Mouse (Mus musculus): ENCODE measurements around the gene Nfatc4. TPM values are rescaled to one million over a fixed set of nuclear protein-coding genes. Genes with fewer than 3 reads are reported as not detected.

The Nfatc4 gene
- polyA plus RNA-seq, 1 experiment, result not detected

DNA sequence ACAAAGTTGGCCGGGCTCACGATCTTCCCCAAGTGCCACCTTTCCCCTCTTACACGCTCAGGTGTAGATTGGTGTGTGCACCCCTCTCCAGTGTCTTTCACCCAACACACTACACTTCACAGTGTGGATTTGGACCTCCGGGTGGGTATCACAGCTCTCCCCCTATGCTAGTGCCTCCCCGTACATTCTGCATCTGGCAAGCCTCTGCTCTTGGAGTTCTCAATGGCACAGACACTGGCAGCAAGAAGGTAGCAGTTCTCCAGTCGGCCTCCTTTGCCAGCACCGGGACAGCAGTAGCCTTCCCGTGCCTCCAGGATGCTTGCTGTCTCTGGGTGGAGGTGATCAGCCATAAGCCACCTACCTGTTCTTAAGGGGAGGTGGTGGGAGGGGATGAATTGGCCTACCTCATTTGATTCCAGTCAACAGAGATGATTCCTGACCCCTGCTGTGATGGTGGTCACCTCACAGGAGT lies 50.3 kb downstream of the Nfatc4 start:
- TF ChIP-seq POLR2A (IDR thresholded peaks at IDR 0.05; ENCODE audit: insufficient read depth, low read depth, low read length), result no peak
- TF ChIP-seq CTCF (IDR thresholded peaks at IDR 0.05; ENCODE audit: insufficient read depth, low read depth, low read length), result no peak
- no peak overlapping the region for H3K27ac ChIP-seq (ENCODE audit: insufficient read depth, low read depth, low read length)
- 83% methylated on average over 8 of the region's 8 CpGs for WGBS
- H3K4me1 ChIP-seq (ENCODE audit: control insufficient read depth, insufficient read depth, low read length), result peaks cover 10% of the 10 kb centered on the region
- H3K4me3 ChIP-seq (ENCODE audit: insufficient read depth, low read depth, low read length), result no peak overlapping the region

DNA sequence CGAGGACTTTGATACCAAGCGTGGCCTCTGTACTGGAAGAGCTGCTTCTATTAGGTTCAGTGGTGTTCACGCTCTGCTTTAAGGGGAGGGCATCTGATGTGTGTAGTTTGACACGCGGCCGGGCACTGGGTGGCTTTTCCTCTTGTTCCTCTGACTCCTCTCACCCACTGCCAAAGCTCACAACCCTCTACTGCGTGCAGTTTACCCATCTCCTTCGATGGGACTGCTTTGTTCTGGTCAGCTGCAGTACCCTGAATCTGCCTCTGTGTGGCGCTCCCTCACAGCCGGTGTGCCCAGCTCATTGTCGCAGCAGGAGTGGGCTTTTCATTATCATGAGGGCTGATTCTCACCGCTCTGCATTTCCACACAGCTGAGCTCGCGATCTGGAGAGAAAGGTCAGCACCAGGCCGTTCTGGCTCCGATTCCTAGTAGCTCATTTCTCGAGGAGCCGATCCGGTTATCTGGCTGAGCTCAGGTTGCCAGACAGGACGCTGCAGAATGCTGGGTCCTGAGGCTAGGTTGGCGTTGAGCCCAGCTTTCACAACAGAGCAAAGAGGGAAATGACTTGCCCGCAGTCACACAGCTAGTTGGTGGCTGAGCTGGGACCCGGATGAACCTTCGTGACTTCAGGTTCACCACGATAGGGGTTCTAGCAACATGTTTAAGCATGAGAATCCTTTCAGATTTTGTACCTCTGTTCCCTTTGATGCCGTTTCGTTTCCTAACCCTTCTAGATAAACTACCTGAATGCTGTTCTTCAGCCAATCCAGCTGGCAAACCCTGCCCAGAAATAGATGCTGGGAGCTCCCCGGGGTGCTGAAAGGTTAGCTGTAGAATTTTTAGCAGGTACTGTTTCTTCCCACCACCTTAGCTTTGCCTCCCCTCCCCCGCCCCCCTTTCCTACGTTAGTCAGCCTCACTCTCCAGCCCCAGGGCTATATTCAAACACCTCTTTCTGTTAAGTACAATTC lies 51.1 kb downstream of the Nfatc4 start:
- Histone ChIP-seq H3K27ac (ENCODE audit: insufficient read depth, low read depth, low read length) (no peak overlapping the region), H3K4me3 (ENCODE audit: insufficient read depth, low read depth, low read length) (peak overlapping the region; percentile 44), H3K4me1 (ENCODE audit: control insufficient read depth, insufficient read depth, low read length) (peaks cover 10% of the 10 kb centered on the region)
- WGBS, result 15% methylated on average over 30 of the region's 30 CpGs
- TF ChIP-seq POLR2A (IDR thresholded peaks at IDR 0.05; ENCODE audit: insufficient read depth, low read depth, low read length) (no peak), CTCF (IDR thresholded peaks at IDR 0.05; ENCODE audit: insufficient read depth, low read depth, low read length) (peak; percentile 92)

DNA sequence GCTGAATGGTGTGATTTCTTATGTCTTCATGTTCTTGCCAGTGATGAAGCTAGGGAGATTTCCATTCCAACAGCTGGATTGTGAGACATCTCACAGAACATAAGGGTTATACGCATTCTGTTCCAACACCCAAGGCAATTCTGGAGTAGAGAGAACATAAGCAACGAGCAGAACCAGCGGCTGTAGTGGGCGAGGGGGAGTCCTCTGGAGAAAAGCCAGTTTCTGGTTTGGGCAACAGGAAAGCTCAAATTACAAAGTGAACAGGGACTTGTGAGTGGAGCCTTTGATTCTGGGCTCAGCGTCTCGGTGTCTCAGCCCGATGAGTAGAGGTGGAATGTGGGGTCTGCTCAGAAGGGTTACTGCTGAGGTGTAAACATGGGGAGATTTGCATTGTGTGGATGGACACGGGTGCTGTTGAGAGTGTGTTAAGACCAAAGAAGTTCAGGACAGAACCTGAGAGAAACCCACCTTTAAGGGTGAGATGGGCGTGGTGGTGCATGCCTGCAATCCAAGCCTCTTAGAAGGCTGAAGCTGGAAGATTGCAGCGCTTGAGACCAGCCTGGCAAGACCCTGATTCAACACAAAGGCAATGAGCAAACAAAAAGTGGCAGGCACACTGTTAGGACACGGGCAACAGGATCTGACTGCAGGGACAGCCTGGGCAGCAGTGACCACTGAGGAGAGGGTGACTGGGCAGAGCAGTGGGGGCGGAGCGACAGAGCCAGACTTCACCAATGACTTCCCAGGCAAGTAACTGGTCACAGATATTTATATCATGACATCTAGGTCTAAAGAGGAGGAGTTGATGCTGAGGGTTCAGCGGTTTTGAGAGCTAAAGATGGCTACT lies 54.7 kb downstream of the Nfatc4 start:
- peaks cover 10% of the 10 kb centered on the region for H3K4me1 ChIP-seq (ENCODE audit: control insufficient read depth, insufficient read depth, low read length)
- no peak overlapping the region for H3K27ac ChIP-seq (ENCODE audit: insufficient read depth, low read depth, low read length)
- WGBS, result 27% methylated on average over 14 of the region's 14 CpGs
- H3K4me3 ChIP-seq (ENCODE audit: insufficient read depth, low read depth, low read length), result no peak overlapping the region
- TF ChIP-seq POLR2A (IDR thresholded peaks at IDR 0.05; ENCODE audit: insufficient read depth, low read depth, low read length) (no peak), CTCF (IDR thresholded peaks at IDR 0.05; ENCODE audit: insufficient read depth, low read depth, low read length) (no peak)

DNA sequence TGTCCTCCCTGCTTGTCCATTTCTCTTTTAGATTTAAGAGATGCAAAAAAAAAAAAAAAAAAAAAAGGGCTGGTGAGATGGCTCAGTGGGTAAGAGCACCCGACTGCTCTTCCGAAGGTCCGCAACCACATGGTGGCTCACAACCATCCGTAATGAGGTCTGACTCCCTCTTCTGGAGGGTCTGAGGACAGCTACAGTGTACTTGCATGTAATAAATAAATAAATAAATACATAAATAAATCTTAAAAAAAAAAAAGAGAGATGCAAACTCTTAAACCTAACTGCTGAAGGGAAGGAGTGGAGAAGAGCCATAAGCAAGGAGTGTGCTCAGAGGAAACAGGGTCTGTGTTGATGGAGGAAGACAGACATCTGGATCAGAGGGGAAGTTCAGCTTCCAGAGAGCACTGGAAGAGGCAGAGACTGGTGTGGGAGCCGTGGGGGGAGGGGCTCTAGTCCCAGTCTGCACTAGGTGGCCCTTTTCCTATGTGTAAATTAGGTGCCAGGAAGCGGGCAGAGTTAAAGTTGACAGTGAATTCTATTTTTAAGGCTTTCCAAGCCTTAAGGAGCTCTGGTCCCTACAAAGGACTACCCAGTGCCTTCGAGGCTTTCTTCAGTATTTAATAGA lies 55.5 kb downstream of the Nfatc4 start:
- WGBS, result 30% methylated on average over 7 of the region's 7 CpGs
- Histone ChIP-seq H3K27ac (ENCODE audit: insufficient read depth, low read depth, low read length) (no peak overlapping the region), H3K4me1 (ENCODE audit: control insufficient read depth, insufficient read depth, low read length) (peaks cover 7% of the 10 kb centered on the region), H3K4me3 (ENCODE audit: insufficient read depth, low read depth, low read length) (no peak overlapping the region)
- TF ChIP-seq CTCF (IDR thresholded peaks at IDR 0.05; ENCODE audit: insufficient read depth, low read depth, low read length), result no peak
- no peak for TF ChIP-seq POLR2A (IDR thresholded peaks at IDR 0.05; ENCODE audit: insufficient read depth, low read depth, low read length)

DNA sequence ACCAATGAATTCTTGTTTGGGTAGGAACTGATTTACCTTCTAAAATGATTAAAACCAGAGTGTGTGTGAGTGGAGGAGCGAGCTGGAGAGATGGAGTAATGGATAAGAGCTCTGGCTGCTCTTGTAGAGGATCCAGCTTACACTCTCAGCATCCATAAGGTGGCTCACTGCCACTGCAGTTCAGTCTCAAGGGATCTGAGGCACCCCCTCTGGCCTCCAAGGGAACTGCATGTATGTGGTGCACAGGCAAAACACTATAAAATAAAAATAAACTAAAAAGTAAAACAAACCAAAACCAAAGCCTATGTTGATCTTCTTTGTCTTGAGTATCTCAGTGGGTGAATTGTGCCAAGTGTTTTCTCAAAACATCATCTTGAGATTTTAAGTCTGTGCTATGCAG lies 56.7 kb downstream of the Nfatc4 start:
- H3K4me3 ChIP-seq (ENCODE audit: insufficient read depth, low read depth, low read length), result no peak overlapping the region
- 46% methylated on average over 1 of the region's 1 CpGs for WGBS
- peaks cover 7% of the 10 kb centered on the region for H3K4me1 ChIP-seq (ENCODE audit: control insufficient read depth, insufficient read depth, low read length)
- TF ChIP-seq POLR2A (IDR thresholded peaks at IDR 0.05; ENCODE audit: insufficient read depth, low read depth, low read length), result no peak
- TF ChIP-seq CTCF (IDR thresholded peaks at IDR 0.05; ENCODE audit: insufficient read depth, low read depth, low read length), result peak; percentile 47
- no peak overlapping the region for H3K27ac ChIP-seq (ENCODE audit: insufficient read depth, low read depth, low read length)

DNA sequence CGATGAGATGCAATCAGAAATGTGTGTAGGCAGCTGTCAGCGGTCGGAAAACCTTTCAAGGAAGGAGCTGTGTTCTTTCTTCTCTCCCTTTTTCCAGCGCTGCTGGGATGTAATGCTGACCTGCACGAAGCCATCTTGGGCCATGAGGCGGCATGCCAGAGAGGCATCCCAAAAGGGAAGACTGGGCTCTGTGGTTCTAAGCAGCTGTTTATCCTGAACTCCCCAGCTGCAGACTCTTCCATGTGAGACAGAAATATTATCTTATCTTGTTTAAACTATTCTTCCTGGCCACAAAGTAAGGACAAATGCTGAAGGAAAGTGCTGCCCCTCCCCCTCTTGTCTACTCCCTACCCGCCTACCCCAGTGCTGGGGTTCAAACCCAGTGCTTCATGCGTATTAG lies 58.0 kb downstream of the Nfatc4 start:
- Histone ChIP-seq H3K4me3 (ENCODE audit: insufficient read depth, low read depth, low read length) (no peak overlapping the region), H3K4me1 (ENCODE audit: control insufficient read depth, insufficient read depth, low read length) (peaks cover 11% of the 10 kb centered on the region), H3K27ac (ENCODE audit: insufficient read depth, low read depth, low read length) (no peak overlapping the region)
- TF ChIP-seq POLR2A (IDR thresholded peaks at IDR 0.05; ENCODE audit: insufficient read depth, low read depth, low read length) (no peak), CTCF (IDR thresholded peaks at IDR 0.05; ENCODE audit: insufficient read depth, low read depth, low read length) (no peak)
- WGBS, result 88% methylated on average over 8 of the region's 8 CpGs

DNA sequence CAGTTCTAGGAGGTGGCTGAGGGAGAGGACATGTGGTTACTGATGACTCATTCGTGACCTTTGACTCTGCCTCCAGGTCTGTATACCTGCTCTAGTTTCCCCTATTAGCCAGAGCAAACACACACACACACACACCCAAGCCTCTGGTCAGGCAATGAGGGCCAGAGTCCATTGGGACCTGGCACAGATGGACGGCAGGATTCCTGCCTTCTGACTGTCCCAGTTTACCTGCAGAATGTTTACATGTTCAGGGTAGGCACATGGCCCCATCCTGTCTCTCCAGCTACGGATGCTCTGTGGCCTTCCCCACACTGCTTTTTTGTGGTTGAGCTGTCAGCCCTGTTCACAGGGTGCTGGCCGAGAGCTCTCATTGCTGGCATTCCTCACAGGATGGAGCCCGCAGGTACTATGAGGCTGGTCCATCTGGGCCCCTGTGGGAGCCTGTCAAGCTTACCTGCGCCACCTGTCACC lies 59.3 kb downstream of the Nfatc4 start:
- H3K4me1 ChIP-seq (ENCODE audit: control insufficient read depth, insufficient read depth, low read length), result peaks cover 20% of the 10 kb centered on the region
- WGBS, result 84% methylated on average over 6 of the region's 6 CpGs
- H3K4me3 ChIP-seq (ENCODE audit: insufficient read depth, low read depth, low read length), result no peak overlapping the region
- no peak overlapping the region for H3K27ac ChIP-seq (ENCODE audit: insufficient read depth, low read depth, low read length)
- TF ChIP-seq POLR2A (IDR thresholded peaks at IDR 0.05; ENCODE audit: insufficient read depth, low read depth, low read length), result no peak
- no peak for TF ChIP-seq CTCF (IDR thresholded peaks at IDR 0.05; ENCODE audit: insufficient read depth, low read depth, low read length)

DNA sequence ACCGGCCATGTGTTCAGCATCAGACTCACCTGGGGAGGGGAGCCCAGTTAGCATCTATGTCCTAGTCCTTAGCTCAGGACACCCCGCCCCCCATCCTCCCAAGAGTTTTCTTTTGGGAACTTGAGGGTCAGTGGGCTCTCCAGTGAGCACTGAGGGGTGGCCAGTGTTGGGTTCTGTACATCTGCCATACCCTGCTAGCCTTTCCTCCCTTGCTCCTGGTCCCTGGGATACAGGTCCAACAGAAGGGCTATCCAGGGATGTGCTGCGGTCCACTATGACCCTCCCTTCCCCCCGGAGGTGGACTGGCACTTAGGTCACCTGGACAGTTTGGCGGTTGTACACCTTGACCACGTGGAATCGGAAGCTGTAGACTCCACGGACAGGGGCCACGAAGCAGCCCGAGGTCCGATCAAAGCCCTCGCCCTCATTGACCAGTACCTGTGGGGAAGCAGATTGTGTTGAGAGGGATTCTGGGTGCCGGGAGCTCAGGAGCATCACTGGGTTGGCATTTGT lies 60.3 kb downstream of the Nfatc4 start:
- H3K4me3 ChIP-seq (ENCODE audit: insufficient read depth, low read depth, low read length), result no peak overlapping the region
- peaks cover 24% of the 10 kb centered on the region for H3K4me1 ChIP-seq (ENCODE audit: control insufficient read depth, insufficient read depth, low read length)
- 97% methylated on average over 13 of the region's 13 CpGs for WGBS
- H3K27ac ChIP-seq (ENCODE audit: insufficient read depth, low read depth, low read length), result no peak overlapping the region
- TF ChIP-seq POLR2A (IDR thresholded peaks at IDR 0.05; ENCODE audit: insufficient read depth, low read depth, low read length) (no peak), CTCF (IDR thresholded peaks at IDR 0.05; ENCODE audit: insufficient read depth, low read depth, low read length) (no peak)

Other genes starting within 250 kb of the Nfatc4 start
- gene Fitm1, start 247.5 kb upstream of the Nfatc4 start, polyA plus RNA-seq (2012; ENCODE audit: insufficient read depth, insufficient read length, low replicate concordance, missing spikeins), result not detected in 2 replicates
- gene Psme1, start 245.0 kb upstream of the Nfatc4 start, polyA plus RNA-seq (2012; ENCODE audit: insufficient read depth, insufficient read length, low replicate concordance, missing spikeins), result not detected in 2 replicates
- gene Emc9, start 237.8 kb upstream of the Nfatc4 start, polyA plus RNA-seq (2012; ENCODE audit: insufficient read depth, insufficient read length, low replicate concordance, missing spikeins), result not detected in 2 replicates
- gene Psme2, start 232.0 kb upstream of the Nfatc4 start, polyA plus RNA-seq (2012; ENCODE audit: insufficient read depth, insufficient read length, low replicate concordance, missing spikeins), result not detected in 2 replicates
- gene Rnf31, start 231.4 kb upstream of the Nfatc4 start, polyA plus RNA-seq (2012; ENCODE audit: insufficient read depth, insufficient read length, low replicate concordance, missing spikeins), result not detected in 2 replicates
- gene Irf9, start 219.6 kb upstream of the Nfatc4 start, polyA plus RNA-seq (2012; ENCODE audit: insufficient read depth, insufficient read length, low replicate concordance, missing spikeins), result not detected in 2 replicates
- gene Rec8, start 205.1 kb upstream of the Nfatc4 start, polyA plus RNA-seq (2012; ENCODE audit: insufficient read depth, insufficient read length, low replicate concordance, missing spikeins), result not detected in 2 replicates
- not detected in 2 replicates for gene Ipo4, start 187.2 kb upstream of the Nfatc4 start, polyA plus RNA-seq (2012; ENCODE audit: insufficient read depth, insufficient read length, low replicate concordance, missing spikeins)
- gene Gm49378, start 185.2 kb upstream of the Nfatc4 start, polyA plus RNA-seq (2012; ENCODE audit: insufficient read depth, insufficient read length, low replicate concordance, missing spikeins), result not detected in 2 replicates
- gene Tm9sf1, start 179.3 kb upstream of the Nfatc4 start, polyA plus RNA-seq (2012; ENCODE audit: insufficient read depth, insufficient read length, low replicate concordance, missing spikeins), result not detected in 2 replicates
- not detected in 2 replicates for gene Tssk4, start 173.0 kb upstream of the Nfatc4 start, polyA plus RNA-seq (2012; ENCODE audit: insufficient read depth, insufficient read length, low replicate concordance, missing spikeins)
- gene Mdp1, start 162.6 kb upstream of the Nfatc4 start, polyA plus RNA-seq (2012; ENCODE audit: insufficient read depth, insufficient read length, low replicate concordance, missing spikeins), result not detected in 2 replicates
- gene Gmpr2, start 151.2 kb upstream of the Nfatc4 start, polyA plus RNA-seq (2012; ENCODE audit: insufficient read depth, insufficient read length, low replicate concordance, missing spikeins), result not detected in 2 replicates
- gene Nedd8, start 151.0 kb upstream of the Nfatc4 start, polyA plus RNA-seq (2012; ENCODE audit: insufficient read depth, insufficient read length, low replicate concordance, missing spikeins), result not detected in 2 replicates
- gene Tinf2, start 141.3 kb upstream of the Nfatc4 start, polyA plus RNA-seq (2012; ENCODE audit: insufficient read depth, insufficient read length, low replicate concordance, missing spikeins), result not detected in 2 replicates
- gene Tgm1, start 109.2 kb upstream of the Nfatc4 start, polyA plus RNA-seq (2012; ENCODE audit: insufficient read depth, insufficient read length, low replicate concordance, missing spikeins), result not detected in 2 replicates
- gene Rabggta, start 100.9 kb upstream of the Nfatc4 start, polyA plus RNA-seq (2012; ENCODE audit: insufficient read depth, insufficient read length, low replicate concordance, missing spikeins), result not detected in 2 replicates
- gene Dhrs1, start 77.5 kb upstream of the Nfatc4 start, polyA plus RNA-seq (2012; ENCODE audit: insufficient read depth, insufficient read length, low replicate concordance, missing spikeins), result not detected in 2 replicates
- gene Nop9, start 77.5 kb upstream of the Nfatc4 start, polyA plus RNA-seq (2012; ENCODE audit: insufficient read depth, insufficient read length, low replicate concordance, missing spikeins), result not detected in 2 replicates
- not detected in 2 replicates for gene Cideb, start 64.7 kb upstream of the Nfatc4 start, polyA plus RNA-seq (2012; ENCODE audit: insufficient read depth, insufficient read length, low replicate concordance, missing spikeins)
- not detected in 2 replicates for gene Ltb4r2, start 61.7 kb upstream of the Nfatc4 start, polyA plus RNA-seq (2012; ENCODE audit: insufficient read depth, insufficient read length, low replicate concordance, missing spikeins)
- not detected in 2 replicates for gene Ltb4r1, start 57.2 kb upstream of the Nfatc4 start, polyA plus RNA-seq (2012; ENCODE audit: insufficient read depth, insufficient read length, low replicate concordance, missing spikeins)
- not detected in 2 replicates for gene Adcy4, start 39.0 kb upstream of the Nfatc4 start, polyA plus RNA-seq (2012; ENCODE audit: insufficient read depth, insufficient read length, low replicate concordance, missing spikeins)
- gene Ripk3, start 34.3 kb upstream of the Nfatc4 start, polyA plus RNA-seq (2012; ENCODE audit: insufficient read depth, insufficient read length, low replicate concordance, missing spikeins), result not detected in 2 replicates
- gene Nynrin, start 30.9 kb downstream of the Nfatc4 start, polyA plus RNA-seq (2012; ENCODE audit: insufficient read depth, insufficient read length, low replicate concordance, missing spikeins), result not detected in 2 replicates
- not detected in 2 replicates for gene Cbln3, start 61.2 kb downstream of the Nfatc4 start, polyA plus RNA-seq (2012; ENCODE audit: insufficient read depth, insufficient read length, low replicate concordance, missing spikeins)
- gene Khnyn, start 61.8 kb downstream of the Nfatc4 start, polyA plus RNA-seq (2012; ENCODE audit: insufficient read depth, insufficient read length, low replicate concordance, missing spikeins), result not detected in 2 replicates
- not detected in 2 replicates for gene Sdr39u1, start 77.1 kb downstream of the Nfatc4 start, polyA plus RNA-seq (2012; ENCODE audit: insufficient read depth, insufficient read length, low replicate concordance, missing spikeins)
- not detected in 2 replicates for gene Cma1, start 121.5 kb downstream of the Nfatc4 start, polyA plus RNA-seq (2012; ENCODE audit: insufficient read depth, insufficient read length, low replicate concordance, missing spikeins)
- not detected in 2 replicates for gene Cma2, start 127.8 kb downstream of the Nfatc4 start, polyA plus RNA-seq (2012; ENCODE audit: insufficient read depth, insufficient read length, low replicate concordance, missing spikeins)
- gene Mcpt1, start 194.8 kb downstream of the Nfatc4 start, polyA plus RNA-seq (2012; ENCODE audit: insufficient read depth, insufficient read length, low replicate concordance, missing spikeins), result not detected in 2 replicates
- not detected in 2 replicates for gene Mcpt9, start 207.4 kb downstream of the Nfatc4 start, polyA plus RNA-seq (2012; ENCODE audit: insufficient read depth, insufficient read length, low replicate concordance, missing spikeins)
- gene Mcpt2, start 218.9 kb downstream of the Nfatc4 start, polyA plus RNA-seq (2012; ENCODE audit: insufficient read depth, insufficient read length, low replicate concordance, missing spikeins), result not detected in 2 replicates
- not detected in 2 replicates for gene Mcpt4, start 239.2 kb downstream of the Nfatc4 start, polyA plus RNA-seq (2012; ENCODE audit: insufficient read depth, insufficient read length, low replicate concordance, missing spikeins)

Data from olfactory bulb, adult 2 months (tissue).